Mouse (Mus musculus) spleen, adult 10 weeks (tissue): ENCODE data around the gene Mrpl48. TPM values are rescaled to one million over a fixed set of nuclear protein-coding genes. Genes with fewer than 3 reads are reported as not detected.

Experiments
- polyA plus RNA-seq: library from polyadenylated mRNA; stranded (reverse); fragments of 350-450 nt; fragmentation: Illumina TruSeq; extraction: RNeasy Lipid Tissue Mini Kit (QIAGEN cat#74804); gene quantifications from one replicate; pipeline ENCODE4 v1.2.3, GENCODE M21; 2015; ENCODE audit warnings: low replicate concordance; ENCODE audit not compliant: insufficient read depth

Gene Mrpl48
- polyA plus RNA-seq = 63.8 TPM

DNA sequence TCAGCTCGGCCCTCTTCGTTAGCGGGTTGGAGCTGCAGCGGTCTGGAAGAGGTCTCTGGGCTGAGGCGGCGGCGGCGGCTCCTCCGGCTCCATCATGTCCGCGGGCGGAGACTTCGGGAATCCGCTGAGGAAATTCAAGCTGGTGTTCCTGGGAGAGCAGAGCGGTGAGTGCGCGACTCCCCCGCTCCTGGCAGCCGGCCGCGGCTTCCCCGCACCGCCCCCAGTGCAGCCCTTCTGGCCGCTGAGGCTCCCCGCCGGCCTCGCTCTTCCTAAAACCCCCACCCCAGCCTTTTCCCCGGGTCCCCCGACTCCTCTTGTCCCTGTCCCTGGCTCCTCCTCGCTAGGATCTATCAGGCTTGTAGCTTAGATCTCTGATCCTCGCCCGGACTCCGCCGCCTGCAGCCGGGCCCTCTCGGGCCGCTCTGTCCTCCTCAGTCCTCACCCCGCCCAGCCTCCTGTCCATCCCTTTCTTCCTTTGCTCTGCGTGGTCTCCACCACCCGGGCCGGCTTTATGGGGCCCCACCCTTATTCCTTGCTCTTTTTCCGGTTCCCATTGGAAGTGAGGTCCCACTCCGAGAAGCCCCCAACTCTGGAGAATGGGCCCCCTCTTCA, at the start of gene Mrpl48:
Gene Mrpl48 (minus strand): TSS at position 172 of the 612 bp plus-strand sequence.

GRCm38 (mm10) chr7:100607214-100608129, 629 bp downstream of the Mrpl48 start, which contains the start of gene Rab6a:
Gene Rab6a, plus strand, starts transcription at chr7:100607410.

DNA sequence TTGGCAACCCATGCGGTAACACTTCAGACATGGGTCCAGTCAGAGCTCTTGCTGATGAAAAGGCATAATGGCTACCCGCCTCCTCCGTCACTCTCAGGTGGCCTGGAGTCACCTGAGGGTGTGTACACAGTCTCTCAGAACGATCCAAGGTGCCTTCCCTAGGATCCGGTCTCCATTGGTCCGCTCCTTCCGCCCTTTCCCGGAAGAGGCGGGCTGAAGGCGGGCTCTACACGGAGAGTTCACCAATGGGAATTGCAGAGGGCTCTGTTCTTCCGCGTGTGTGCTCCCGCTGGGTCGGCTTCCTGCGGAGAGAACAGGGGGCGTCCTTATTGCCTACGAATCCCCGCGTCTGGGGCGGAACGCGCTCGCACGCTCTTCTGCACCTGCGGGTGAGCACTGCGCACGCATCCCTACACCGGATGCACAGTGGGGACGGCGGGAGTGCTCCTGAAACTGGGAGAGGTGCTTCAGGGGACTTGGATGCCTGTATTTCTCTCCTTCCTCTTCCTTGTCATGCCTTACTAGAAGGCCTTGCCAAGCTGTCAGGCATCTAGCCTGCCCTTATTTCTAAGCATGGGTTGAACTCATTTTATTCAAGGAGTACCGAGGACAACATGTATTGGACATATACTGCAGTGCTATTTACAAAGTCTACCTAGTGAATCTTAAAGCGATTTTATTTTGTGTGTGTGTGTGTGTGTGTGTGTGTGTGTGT, 71.1 kb downstream of the Mrpl48 start, which contains the start of gene Coa4:
Gene Coa4 (plus strand): TSS at position 268 of the 715 bp plus-strand sequence.

DNA sequence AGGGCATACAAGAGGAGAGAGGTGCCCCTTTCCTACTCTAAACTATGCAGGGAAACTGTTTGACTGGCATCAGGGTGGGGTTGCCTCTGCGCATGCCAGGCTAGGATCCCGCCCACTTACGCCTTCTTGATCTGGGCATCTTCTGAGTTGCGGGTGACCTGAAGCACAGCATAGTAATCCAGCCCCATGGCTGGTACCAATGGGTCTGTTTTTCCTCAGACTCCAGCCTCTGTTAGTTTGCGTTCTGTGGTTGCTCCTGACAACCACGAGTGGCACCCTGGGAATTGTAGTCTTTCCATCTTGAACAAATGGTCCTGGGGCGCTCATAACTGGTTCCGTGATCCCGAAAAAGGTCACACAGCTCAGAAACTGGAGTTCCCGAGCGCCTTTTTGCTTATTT, 93.5 kb downstream of the Mrpl48 start, which contains the start of gene Dnajb13:
Gene Dnajb13 (minus strand): TSS at position 388 of the 400 bp plus-strand sequence.

Other genes with a start within 250 kb of the Mrpl48 start
- gene C2cd3, start 236.1 kb downstream of the Mrpl48 start, polyA plus RNA-seq = 52.0 TPM
- gene Ppme1, start 236.0 kb downstream of the Mrpl48 start, polyA plus RNA-seq = 26.0 TPM
- gene Ucp3, start 135.3 kb downstream of the Mrpl48 start, polyA plus RNA-seq = 0.88 TPM
- gene Ucp2, start 115.0 kb downstream of the Mrpl48 start, polyA plus RNA-seq = 524 TPM
- 3.4 TPM for gene Dnajb13, start 93.3 kb downstream of the Mrpl48 start, polyA plus RNA-seq
- 19.0 TPM for gene Coa4, start 71.2 kb downstream of the Mrpl48 start, polyA plus RNA-seq
- 85.5 TPM for gene Rab6a, start 891 bp downstream of the Mrpl48 start, polyA plus RNA-seq
- 0.72 TPM for gene Plekhb1, start 54.1 kb upstream of the Mrpl48 start, polyA plus RNA-seq
- 27.6 TPM for gene Fam168a, start 98.3 kb upstream of the Mrpl48 start, polyA plus RNA-seq